Mouse (Mus musculus): ENCODE results near the gene Ly6g6e. TPM values are rescaled to one million over a fixed set of nuclear protein-coding genes. Genes with fewer than 3 reads are reported as not detected.

The Ly6g6e gene
- polyA plus RNA-seq, 1 experiment from 2014 or later = 0.21 TPM

DNA sequence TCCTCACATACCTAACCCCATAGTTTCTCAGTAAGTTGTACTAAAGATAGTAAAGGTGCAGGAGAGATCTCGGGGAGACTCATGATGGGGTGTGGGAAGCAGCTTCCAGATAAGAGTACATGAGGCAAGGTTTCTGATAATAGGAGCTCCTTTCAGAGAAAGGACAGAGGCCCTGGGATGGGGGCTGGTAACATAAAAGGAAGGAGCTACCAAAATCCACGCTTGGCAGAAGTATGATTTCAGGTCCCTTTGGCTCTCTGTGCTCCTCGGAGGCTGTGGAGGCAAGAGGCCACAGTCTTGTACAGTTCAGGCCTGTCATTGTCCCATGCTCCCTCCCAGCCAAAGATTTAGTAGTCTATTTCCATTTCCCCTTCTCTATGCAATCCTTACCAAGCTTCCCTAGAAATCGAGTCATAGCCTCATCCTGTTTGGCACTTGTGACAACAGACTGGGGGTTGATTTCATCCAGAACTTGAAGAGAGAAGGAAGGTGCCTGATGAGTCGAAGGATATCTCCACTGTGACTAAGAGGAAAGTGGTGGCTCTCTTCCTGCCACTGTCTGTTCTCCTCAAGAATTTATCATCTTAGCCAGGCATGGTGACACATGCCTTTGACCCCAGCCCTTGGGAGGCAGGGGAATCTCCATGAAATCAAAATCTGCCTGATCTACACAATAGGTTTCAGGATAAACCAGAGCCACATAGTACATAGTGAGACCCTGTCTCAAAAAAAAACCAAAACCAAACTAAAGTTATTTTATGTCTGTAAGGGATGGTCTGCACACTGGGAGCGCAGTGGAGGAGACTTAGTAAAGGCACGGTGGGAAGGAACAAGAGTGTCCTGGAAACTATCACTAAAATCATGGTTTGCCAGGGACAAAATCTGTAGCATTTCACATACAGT, 31.5 kb upstream of the Ly6g6e start:
- Histone ChIP-seq H3K9me3 (no peaks in the 10 kb centered on the region), H3K9ac (no peak overlapping the region), H3K4me3 (0 out of 2 replicates have a peak overlapping the region, but pooled peaks have one; percentile 64), H3K27ac (no peak overlapping the region), H3K4me1 (peaks cover 16% of the 10 kb centered on the region), H3K27me3 (replicated peaks) (no peaks in the 10 kb centered on the region), H3K36me3 (replicated peaks) (no peaks in the 10 kb centered on the region), H3K4me2 (peak overlapping the region; percentile 95)
- 88% methylated on average over 7 of the region's 7 CpGs for WGBS
- no peak for ATAC-seq (replicated peaks)

DNA sequence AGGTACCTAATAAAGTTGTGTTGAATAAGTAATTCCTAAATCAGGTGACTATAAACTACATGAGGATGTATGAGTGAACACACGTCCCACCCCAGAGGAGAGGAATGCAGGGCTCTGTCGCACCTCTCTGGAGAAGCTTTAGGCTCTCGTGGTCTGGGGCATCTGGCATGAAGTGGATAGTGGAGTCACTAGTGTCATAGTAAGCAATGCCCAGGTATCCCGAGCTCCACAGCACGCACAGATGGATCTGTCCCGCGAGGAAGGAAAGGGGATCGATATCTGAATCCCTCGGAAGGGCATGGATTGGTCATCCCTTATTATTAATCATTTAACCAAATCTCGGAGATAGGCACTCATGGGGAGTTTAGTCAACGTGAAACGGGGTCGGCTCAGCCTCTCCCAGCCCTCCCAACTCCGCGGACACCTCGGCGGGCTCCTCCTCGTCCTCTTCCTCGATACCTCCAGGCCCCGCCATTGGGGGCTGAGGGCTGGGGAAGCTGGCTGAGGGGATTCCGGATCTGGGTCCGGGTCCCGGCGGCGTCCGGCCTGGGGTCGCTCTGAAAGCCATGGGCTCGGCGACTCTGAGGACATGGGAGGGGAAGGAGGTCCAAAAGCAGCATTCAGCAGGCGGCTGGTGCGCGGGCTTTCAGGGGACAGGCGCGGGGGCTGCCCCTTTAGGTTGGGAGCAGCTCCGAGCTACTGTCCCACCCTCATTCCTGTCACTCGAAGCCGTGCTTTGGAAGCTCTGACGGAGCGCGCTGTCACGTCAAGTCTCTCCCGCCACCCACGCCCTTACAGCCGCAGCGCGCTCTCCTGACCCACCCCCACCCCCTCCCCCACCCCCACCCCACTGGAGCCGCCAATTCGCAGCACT, 30.7 kb upstream of the Ly6g6e start:
- peak; percentile 82; the same call in 1 of the 2 replicates for ATAC-seq (replicated peaks)
- 5% methylated on average over 46 of the region's 48 CpGs for WGBS

DNA sequence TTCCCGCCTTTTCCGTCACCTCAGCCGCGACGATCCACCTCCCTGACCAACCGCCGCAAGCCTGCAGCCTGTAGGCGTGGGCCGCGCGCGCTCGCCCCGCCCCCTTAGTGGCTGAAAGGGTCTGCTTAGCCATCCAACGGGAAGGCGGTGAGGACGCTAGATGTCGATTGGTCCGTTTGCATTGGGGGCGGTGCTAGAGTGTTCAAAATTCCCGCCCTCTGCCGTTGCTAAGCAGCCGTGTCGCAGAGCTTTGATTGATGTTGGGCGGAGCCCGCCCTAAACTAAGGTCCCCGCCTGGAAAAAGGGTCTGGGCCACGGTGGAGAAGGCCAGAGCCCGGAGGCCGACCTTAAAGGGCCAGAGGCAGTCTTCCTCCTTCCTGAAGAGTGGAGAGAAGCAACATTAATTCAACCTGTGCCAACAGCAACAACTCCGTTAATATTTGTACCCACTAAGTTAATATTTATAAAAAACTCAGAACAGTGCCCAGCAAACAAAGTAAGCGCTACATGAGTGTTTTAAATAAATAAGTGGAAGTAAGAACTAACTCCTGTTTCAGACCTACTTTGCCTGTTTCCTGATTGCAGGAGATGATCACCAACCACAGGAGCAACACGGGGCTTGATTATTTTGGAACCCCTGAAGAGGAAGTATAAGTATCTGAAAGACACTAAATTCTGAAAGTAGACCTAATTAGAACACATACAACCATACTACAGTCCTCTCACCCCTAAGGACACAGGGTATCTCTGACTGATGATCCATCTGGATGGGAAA, 29.8 kb upstream of the Ly6g6e start, which contains the start of gene Msh5:
Msh5 (minus strand) TSS at position 65 of the 775 bp plus-strand sequence.
- peaks cover 26% of the 10 kb centered on the region for H3K4me1 ChIP-seq
- ATAC-seq (replicated peaks) = peak; percentile 99
- WGBS = 3% methylated on average over 33 of the region's 33 CpGs

More for the DNA sequence above, 30.7 kb upstream of the Ly6g6e start:
- Histone ChIP-seq H3K36me3 (replicated peaks) (no peaks in the 10 kb centered on the region), H3K27me3 (replicated peaks) (no peaks in the 10 kb centered on the region), H3K9ac (peak overlapping the region; percentile 57), H3K4me3 (peak overlapping the region; percentile 64), H3K4me2 (peak overlapping the region; percentile 95), H3K27ac (peak overlapping the region; percentile 53), H3K9me3 (no peaks in the 10 kb centered on the region), H3K4me1 (peaks cover 18% of the 10 kb centered on the region)

GRCm38 (mm10) chr17:35047688-35048087, 29.0 kb upstream of the Ly6g6e start:
- H3K4me3 ChIP-seq = no peak overlapping the region
- no peaks in the 10 kb centered on the region for H3K36me3 ChIP-seq (replicated peaks)
- H3K9me3 ChIP-seq = no peaks in the 10 kb centered on the region
- H3K9ac ChIP-seq = no peak overlapping the region
- no peak overlapping the region for H3K4me2 ChIP-seq
- no peaks in the 10 kb centered on the region for H3K27me3 ChIP-seq (replicated peaks)
- WGBS = 49% methylated on average over 1 of the region's 1 CpGs
- peaks cover 32% of the 10 kb centered on the region for H3K4me1 ChIP-seq
- H3K27ac ChIP-seq = no peak overlapping the region
- ATAC-seq (replicated peaks) = no peak

More for the DNA sequence above, 29.8 kb upstream of the Ly6g6e start, which contains the start of gene Msh5:
- H3K4me3 ChIP-seq = peak within 1 kb of the TSS; percentile 64
- peak within 1 kb of the TSS; percentile 53 for H3K27ac ChIP-seq
- H3K9me3 ChIP-seq = no peaks in the 10 kb centered on the region
- H3K36me3 ChIP-seq (replicated peaks) = no peaks in the 10 kb centered on the region
- H3K27me3 ChIP-seq (replicated peaks) = no peaks in the 10 kb centered on the region
- peak within 1 kb of the TSS; percentile 57 for H3K9ac ChIP-seq
- H3K4me2 ChIP-seq = peak within 1 kb of the TSS; percentile 95

DNA sequence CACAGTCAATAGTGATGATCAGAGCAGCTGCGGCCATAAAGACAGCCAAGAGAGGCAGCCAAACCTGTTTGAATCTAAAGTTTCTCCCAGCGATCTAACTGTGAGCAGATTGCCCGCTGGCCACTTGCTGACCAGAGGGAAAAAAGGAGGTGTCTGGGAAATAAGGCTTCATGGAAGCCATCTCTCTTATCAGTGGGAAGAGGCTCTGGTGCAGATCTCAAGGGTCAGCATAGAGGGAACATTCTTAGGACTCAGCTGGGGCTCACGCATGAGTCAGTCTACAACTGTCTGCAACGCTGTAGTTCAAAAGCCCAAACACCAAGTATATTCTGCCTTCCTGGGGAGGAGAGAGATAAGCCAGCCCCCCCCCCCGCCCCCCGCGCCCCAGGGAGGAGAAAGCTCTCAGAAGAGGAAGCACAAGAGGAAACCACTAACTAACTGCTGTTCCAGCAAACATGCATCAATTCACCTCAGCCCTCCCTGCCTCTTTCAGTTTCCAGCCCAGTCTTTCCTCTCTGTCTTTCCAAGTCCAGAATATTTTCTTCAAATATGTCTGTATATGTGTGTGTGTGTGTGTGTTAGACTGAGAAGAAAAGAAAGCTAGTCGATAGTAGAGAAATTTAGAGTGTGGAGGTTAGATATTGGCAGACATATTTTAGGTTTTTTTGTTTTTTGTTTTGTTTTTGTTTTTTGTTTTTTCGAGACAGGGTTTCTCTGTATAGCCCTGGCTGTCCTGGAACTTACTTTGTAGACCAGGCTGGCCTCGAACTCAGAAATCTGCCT, 28.4 kb upstream of the Ly6g6e start:
- no peak for ATAC-seq (replicated peaks)
- Histone ChIP-seq H3K4me1 (peaks cover 32% of the 10 kb centered on the region), H3K27ac (no peak overlapping the region), H3K9ac (no peak overlapping the region), H3K9me3 (no peaks in the 10 kb centered on the region), H3K27me3 (replicated peaks) (no peaks in the 10 kb centered on the region), H3K4me2 (no peak overlapping the region), H3K36me3 (replicated peaks) (no peaks in the 10 kb centered on the region), H3K4me3 (no peak overlapping the region)
- 43% methylated on average over 10 of the region's 11 CpGs for WGBS

GRCm38 (mm10) chr17:35048932-35049440, 27.7 kb upstream of the Ly6g6e start:
- H3K4me3 ChIP-seq = no peak overlapping the region
- H3K9ac ChIP-seq = no peak overlapping the region
- peaks cover 32% of the 10 kb centered on the region for H3K4me1 ChIP-seq
- H3K4me2 ChIP-seq = peak overlapping the region; percentile 54; the same call in 1 of the 2 replicates
- WGBS = 59% methylated on average over 5 of the region's 5 CpGs
- H3K36me3 ChIP-seq (replicated peaks) = no peaks in the 10 kb centered on the region
- no peaks in the 10 kb centered on the region for H3K27me3 ChIP-seq (replicated peaks)
- peak overlapping the region; percentile 83; the same call in 1 of the 2 replicates for H3K27ac ChIP-seq
- H3K9me3 ChIP-seq = no peaks in the 10 kb centered on the region
- no peak for ATAC-seq (replicated peaks)

GRCm38 (mm10) chr17:35049561-35050016, 27.1 kb upstream of the Ly6g6e start, which contains the start of gene Clic1:
Clic1 (plus strand) TSS chr17:35049966.
- peak within 1 kb of the TSS; percentile 35 for H3K4me3 ChIP-seq
- H3K36me3 ChIP-seq (replicated peaks) = no peaks in the 10 kb centered on the region
- ATAC-seq (replicated peaks) = no peak
- no peaks in the 10 kb centered on the region for H3K27me3 ChIP-seq (replicated peaks)
- WGBS = 5% methylated on average over 11 of the region's 11 CpGs
- peaks cover 32% of the 10 kb centered on the region for H3K4me1 ChIP-seq
- peak within 1 kb of the TSS; percentile 54 for H3K4me2 ChIP-seq
- peak within 1 kb of the TSS; percentile 83 for H3K27ac ChIP-seq
- H3K9me3 ChIP-seq = no peaks in the 10 kb centered on the region
- peak within 1 kb of the TSS; percentile 47 for H3K9ac ChIP-seq

DNA sequence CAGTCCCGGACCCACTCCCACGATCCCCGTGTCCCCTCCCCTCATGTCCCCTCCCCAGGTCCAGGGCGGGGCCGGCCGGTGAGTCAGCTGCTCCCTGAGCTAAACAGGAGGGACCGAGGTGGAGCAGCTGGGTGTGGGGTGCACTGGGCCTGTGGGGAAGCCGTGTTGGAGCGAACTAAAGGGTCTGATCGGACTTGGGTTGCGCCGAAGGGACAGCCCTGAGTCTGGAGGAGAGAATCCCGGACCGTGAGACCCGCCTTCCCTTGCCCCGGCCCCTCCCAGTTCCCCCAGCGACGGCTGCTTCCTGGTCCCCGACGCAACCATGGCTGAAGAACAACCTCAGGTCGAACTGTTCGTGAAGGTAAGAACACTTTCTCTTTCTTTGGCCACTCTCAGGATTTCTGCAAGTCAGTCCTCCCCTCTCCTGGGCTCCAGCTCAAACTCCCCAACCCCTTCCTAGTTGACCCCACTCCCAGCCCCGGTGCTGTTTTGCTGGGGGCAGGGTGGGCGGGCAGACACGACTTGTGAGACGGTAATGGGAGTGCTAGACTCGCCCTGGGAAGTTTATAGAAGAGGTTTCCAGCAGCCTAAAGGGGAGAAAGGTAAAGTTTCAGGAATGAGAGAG, 26.5 kb upstream of the Ly6g6e start:
- Histone ChIP-seq H3K4me1 (peaks cover 32% of the 10 kb centered on the region), H3K36me3 (replicated peaks) (no peaks in the 10 kb centered on the region), H3K4me3 (peak overlapping the region; percentile 35), H3K27me3 (replicated peaks) (no peaks in the 10 kb centered on the region), H3K9me3 (no peaks in the 10 kb centered on the region), H3K4me2 (peak overlapping the region; percentile 54), H3K27ac (peak overlapping the region; percentile 83), H3K9ac (peak overlapping the region; percentile 47)
- ATAC-seq (replicated peaks) = no peak
- 2% methylated on average over 27 of the region's 27 CpGs for WGBS

DNA sequence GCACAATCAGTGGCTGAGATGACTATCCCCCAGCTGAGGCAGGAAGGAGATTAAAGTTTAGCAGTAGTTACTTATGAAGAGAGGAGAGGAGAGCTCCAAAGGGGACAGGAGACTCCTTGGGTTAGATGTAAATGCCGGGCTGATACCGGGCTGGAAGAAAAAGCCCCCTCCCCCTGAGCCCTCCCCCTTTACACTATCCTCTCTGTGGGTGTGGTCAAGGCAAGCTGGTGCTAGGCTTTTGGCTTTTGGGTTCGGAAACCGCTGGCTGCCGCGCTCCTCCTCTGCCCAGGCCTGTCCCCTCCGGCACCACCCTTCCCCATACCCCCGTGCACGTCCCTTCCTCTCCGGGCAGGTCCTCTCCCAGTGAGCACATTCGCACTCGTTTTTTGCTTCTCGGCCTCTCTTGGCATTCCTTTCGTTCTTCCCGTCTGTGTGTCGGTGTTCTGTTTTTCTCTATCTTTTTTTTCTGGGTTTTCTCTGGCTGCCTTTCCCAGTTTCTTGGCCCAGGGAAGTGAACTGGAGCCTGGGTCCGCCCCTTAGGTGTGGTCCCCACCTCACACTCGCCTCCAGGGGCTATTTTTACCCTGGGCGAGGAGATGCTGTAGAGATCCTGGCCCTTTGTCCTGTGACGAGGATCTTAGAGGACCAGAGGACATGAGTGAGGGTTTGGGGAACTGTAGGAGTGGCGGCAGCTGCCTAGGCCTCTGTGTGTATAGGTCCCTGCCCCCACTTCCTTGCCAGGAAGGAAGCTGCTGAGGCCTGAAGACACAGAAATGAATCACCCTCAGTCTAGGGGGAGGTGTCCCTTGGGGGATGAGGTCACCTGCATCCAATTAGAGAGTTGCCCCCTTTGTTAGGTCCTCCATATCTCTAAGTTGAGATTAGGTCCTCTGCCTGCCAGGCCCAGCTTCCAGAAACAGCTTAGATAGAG, 25.3 kb upstream of the Ly6g6e start:
- Histone ChIP-seq H3K9me3 (no peaks in the 10 kb centered on the region), H3K27ac (peak overlapping the region; percentile 82), H3K4me3 (peak overlapping the region; percentile 33), H3K36me3 (replicated peaks) (no peaks in the 10 kb centered on the region), H3K4me2 (peak overlapping the region; percentile 48), H3K9ac (peak overlapping the region; percentile 42), H3K4me1 (peaks cover 26% of the 10 kb centered on the region), H3K27me3 (replicated peaks) (no peaks in the 10 kb centered on the region)
- ATAC-seq (replicated peaks) = peak; percentile 48; the same call in 1 of the 2 replicates
- WGBS = 3% methylated on average over 20 of the region's 21 CpGs

Measured in midbrain, embryonic 15.5 days (tissue).